Mouse (Mus musculus): ENCODE measurements at regions not wholly inside any gene's neighbourhood (a gene's known extent, or its start where the extent isn't known, plus 50 kb on each side); places are given as distances from the start of the nearest gene placed in this dataset.

- no peak for DNase-seq (ENCODE audit: low spot score in 2 of 2)
Observed at GRCm38 (mm10) chr12:118415956-118416355, 114.7 kb upstream of the Sp4 start.

GRCm38 (mm10) chr12:118411767-118412430 is 110.7 kb upstream of the Sp4 start:
- DNase-seq (ENCODE audit: low spot score in 2 of 2): no peak

- no peak for DNase-seq (ENCODE audit: low spot score in 2 of 2)
Observed at GRCm38 (mm10) chr12:118410917-118411316, 109.7 kb upstream of the Sp4 start.

GRCm38 (mm10) chr12:118405135-118405534 is 103.9 kb upstream of the Sp4 start:
- no peak for DNase-seq (ENCODE audit: low spot score in 2 of 2)

GRCm38 (mm10) chr12:118404171-118404570 is 102.9 kb upstream of the Sp4 start:
- no peak for DNase-seq (ENCODE audit: low spot score in 2 of 2)

GRCm38 (mm10) chr12:118403519-118404087 is 102.4 kb upstream of the Sp4 start:
- no peak for DNase-seq (ENCODE audit: low spot score in 2 of 2)

- DNase-seq (ENCODE audit: low spot score in 2 of 2): no peak
Observed at GRCm38 (mm10) chr12:118401377-118401776, 100.1 kb upstream of the Sp4 start.

GRCm38 (mm10) chr12:118391654-118392053 is 90.4 kb upstream of the Sp4 start:
- DNase-seq (ENCODE audit: low spot score in 2 of 2): no peak

GRCm38 (mm10) chr12:118381013-118381412 is 79.8 kb upstream of the Sp4 start:
- no peak for DNase-seq (ENCODE audit: low spot score in 2 of 2)

- DNase-seq (ENCODE audit: low spot score in 2 of 2): no peak
Observed at GRCm38 (mm10) chr12:118377898-118378297, 76.7 kb upstream of the Sp4 start.

- no peak for DNase-seq (ENCODE audit: low spot score in 2 of 2)
Observed at GRCm38 (mm10) chr12:118376521-118377493, 75.6 kb upstream of the Sp4 start.

- no peak for DNase-seq (ENCODE audit: low spot score in 2 of 2)
Observed at GRCm38 (mm10) chr12:118373250-118373649, 72.0 kb upstream of the Sp4 start.

- DNase-seq (ENCODE audit: low spot score in 2 of 2): no peak
Observed at GRCm38 (mm10) chr12:118371905-118372304, 70.7 kb upstream of the Sp4 start.

- no peak for DNase-seq (ENCODE audit: low spot score in 2 of 2)
Observed at GRCm38 (mm10) chr12:118367307-118368076, 66.3 kb upstream of the Sp4 start.

GRCm38 (mm10) chr12:118352866-118353265 is 51.6 kb upstream of the Sp4 start:
- DNase-seq (ENCODE audit: low spot score in 2 of 2): no peak

GRCm38 (mm10) chr12:118351421-118351820 is 50.2 kb upstream of the Sp4 start:
- no peak for DNase-seq (ENCODE audit: low spot score in 2 of 2)
